Mouse (Mus musculus): ENCODE data around the gene Pdcd7. TPM values are rescaled to one million over a fixed set of nuclear protein-coding genes. Genes with fewer than 3 reads are reported as not detected.
"Not testable (repeated sequence)": the region's sequence is repeated elsewhere in the genome, so short reads cannot be mapped to it uniquely, and the experiment has no call there.

Pdcd7 gene
- total RNA-seq, 1 experiment = 23.7 TPM

DNA sequence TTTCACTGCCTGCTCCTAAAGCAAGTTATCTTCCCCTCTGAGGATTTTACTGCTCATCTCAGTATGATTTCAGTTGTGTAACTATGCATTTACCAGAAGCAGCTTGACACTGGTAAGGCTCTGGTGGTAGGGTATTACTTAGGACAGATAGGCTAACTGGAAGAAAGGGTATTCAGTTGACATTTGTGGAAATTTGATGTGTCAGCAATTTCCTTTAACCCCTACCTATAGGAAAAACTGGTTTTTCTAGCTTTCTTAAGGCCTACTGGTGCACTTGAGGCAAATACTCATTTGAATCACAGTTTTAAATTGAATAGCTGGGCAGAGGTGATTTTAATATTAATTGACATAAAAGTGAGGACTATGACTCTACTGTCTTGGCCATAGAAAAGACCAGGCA is 19.9 kb upstream of the Pdcd7 start:
- Histone ChIP-seq H3K4me1 (ENCODE audit: control insufficient read depth in 2 of 2, insufficient read depth in 2 of 2, low read length in 2 of 2, poor library complexity in 1 of 2) (peaks cover 0 to 6% of the 10 kb centered on the region in 2 experiments; a peak in 2 of 4 replicates), H3K36me3 (ENCODE audit: control insufficient read depth, insufficient read depth, low read length, poor library complexity, severe bottlenecking) (peaks cover 4% of the 10 kb centered on the region), H3K27ac (ENCODE audit: insufficient read depth, low read depth, low read length, poor library complexity, severe bottlenecking) (no peak overlapping the region), H3K4me3 (ENCODE audit: insufficient read depth in 1 of 2, low read depth in 1 of 2, low read length in 2 of 2, poor library complexity in 1 of 2, severe bottlenecking in 1 of 2) (no peak overlapping the region), H3K9me3 (ENCODE audit: control insufficient read depth, insufficient read depth, low read depth, low read length) (no peaks in the 10 kb centered on the region), H3K9ac (ENCODE audit: insufficient read depth, low read depth, low read length, poor library complexity, severe bottlenecking) (no peak overlapping the region)
- no peak for DNase-seq (ENCODE audit: low read depth, low spot score)
- TF ChIP-seq HCFC1 (IDR thresholded peaks at IDR 0.05; ENCODE audit: borderline replicate concordance, insufficient read depth, low read length) (no peak), MAFK (IDR thresholded peaks at IDR 0.05; ENCODE audit: insufficient read depth, low read depth, low read length) (peak; percentile 93), ZNF384 (IDR thresholded peaks at IDR 0.05; ENCODE audit: low read depth, low read length) (no peak), ZC3H11A (IDR thresholded peaks at IDR 0.05; ENCODE audit: borderline replicate concordance, low read depth, low read length) (no peak), CHD2 (IDR thresholded peaks at IDR 0.05; ENCODE audit: low read depth, low read length) (no peak)
- in situ Hi-C loops (cut with MboI; ENCODE audit: low sequenced_read_pairs in 2 of 2, unreplicated experiment in 2 of 2) = no loop called here

DNA sequence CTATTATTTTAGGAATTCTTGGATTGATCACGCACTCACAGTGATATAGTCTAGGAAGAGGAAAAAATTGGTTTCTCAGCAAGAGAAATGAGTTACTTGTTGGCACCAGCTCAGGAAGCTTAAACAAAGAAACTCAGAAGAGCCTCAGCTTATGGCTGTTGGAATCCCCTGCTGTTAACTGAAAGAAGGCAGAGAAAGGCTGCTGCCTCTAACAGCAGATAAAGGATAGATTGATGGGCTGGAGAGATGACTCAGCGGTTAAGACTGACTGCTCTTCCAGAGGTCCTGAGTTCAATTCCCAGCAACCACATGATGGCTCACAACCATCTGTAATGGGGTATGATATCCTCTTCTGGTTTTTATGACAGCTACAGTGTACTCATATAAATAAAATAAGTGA is 18.5 kb upstream of the Pdcd7 start:
- Histone ChIP-seq H3K27ac (ENCODE audit: insufficient read depth, low read depth, low read length, poor library complexity, severe bottlenecking) (no peak overlapping the region), H3K36me3 (ENCODE audit: control insufficient read depth, insufficient read depth, low read length, poor library complexity, severe bottlenecking) (peaks cover 4% of the 10 kb centered on the region), H3K9me3 (ENCODE audit: control insufficient read depth, insufficient read depth, low read depth, low read length) (no peaks in the 10 kb centered on the region), H3K4me1 (ENCODE audit: control insufficient read depth in 2 of 2, insufficient read depth in 2 of 2, low read length in 2 of 2, poor library complexity in 1 of 2) (peaks cover 0 to 6% of the 10 kb centered on the region in 2 experiments; a peak in 2 of 4 replicates), H3K4me3 (ENCODE audit: insufficient read depth in 1 of 2, low read depth in 1 of 2, low read length in 2 of 2, poor library complexity in 1 of 2, severe bottlenecking in 1 of 2) (no peak overlapping the region), H3K9ac (ENCODE audit: insufficient read depth, low read depth, low read length, poor library complexity, severe bottlenecking) (no peak overlapping the region)
- TF ChIP-seq ZNF384 (IDR thresholded peaks at IDR 0.05; ENCODE audit: low read depth, low read length) = no peak
- no peak for TF ChIP-seq ZC3H11A (IDR thresholded peaks at IDR 0.05; ENCODE audit: borderline replicate concordance, low read depth, low read length)
- no peak for TF ChIP-seq HCFC1 (IDR thresholded peaks at IDR 0.05; ENCODE audit: borderline replicate concordance, insufficient read depth, low read length)
- TF ChIP-seq MAFK (IDR thresholded peaks at IDR 0.05; ENCODE audit: insufficient read depth, low read depth, low read length) = no peak
- TF ChIP-seq CHD2 (IDR thresholded peaks at IDR 0.05; ENCODE audit: low read depth, low read length) = no peak
- DNase-seq (ENCODE audit: low read depth, low spot score) = no peak
- in situ Hi-C loops (cut with MboI; ENCODE audit: low sequenced_read_pairs in 2 of 2, unreplicated experiment in 2 of 2) = no loop called here

DNA sequence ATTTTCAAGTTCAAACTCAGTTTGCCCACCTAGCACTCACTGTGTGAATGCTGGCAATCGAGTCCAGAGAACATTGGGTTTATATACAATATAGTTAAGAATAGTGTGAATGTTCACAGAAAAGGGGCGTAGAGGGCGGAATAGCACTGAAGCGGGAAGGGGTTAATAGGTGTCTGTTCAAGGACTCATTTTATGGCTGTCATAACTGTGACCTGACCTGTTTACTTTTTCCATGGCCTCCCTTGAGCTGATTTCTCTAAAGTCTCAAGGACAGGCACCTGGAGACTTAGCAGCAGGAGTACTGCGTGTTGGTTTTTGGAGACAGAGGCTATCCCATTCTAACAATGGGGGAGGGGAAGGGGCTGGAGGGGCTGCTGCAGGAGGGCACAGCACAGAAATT is 11.9 kb upstream of the Pdcd7 start:
- H3K36me3 ChIP-seq (ENCODE audit: control insufficient read depth, insufficient read depth, low read length, poor library complexity, severe bottlenecking) = no peaks in the 10 kb centered on the region
- peaks cover 0 to 3% of the 10 kb centered on the region in 2 experiments; a peak in 1 of 4 replicates for H3K4me1 ChIP-seq (ENCODE audit: control insufficient read depth in 2 of 2, insufficient read depth in 2 of 2, low read length in 2 of 2, poor library complexity in 1 of 2)
- no peaks in the 10 kb centered on the region for H3K9me3 ChIP-seq (ENCODE audit: control insufficient read depth, insufficient read depth, low read depth, low read length)
- H3K9ac ChIP-seq (ENCODE audit: insufficient read depth, low read depth, low read length, poor library complexity, severe bottlenecking) = no peak overlapping the region
- H3K4me3 ChIP-seq (ENCODE audit: insufficient read depth in 1 of 2, low read depth in 1 of 2, low read length in 2 of 2, poor library complexity in 1 of 2, severe bottlenecking in 1 of 2) = no peak overlapping the region
- TF ChIP-seq ZNF384 (IDR thresholded peaks at IDR 0.05; ENCODE audit: low read depth, low read length) (no peak), MAFK (IDR thresholded peaks at IDR 0.05; ENCODE audit: insufficient read depth, low read depth, low read length) (no peak), ZC3H11A (IDR thresholded peaks at IDR 0.05; ENCODE audit: borderline replicate concordance, low read depth, low read length) (no peak), HCFC1 (IDR thresholded peaks at IDR 0.05; ENCODE audit: borderline replicate concordance, insufficient read depth, low read length) (no peak), CHD2 (IDR thresholded peaks at IDR 0.05; ENCODE audit: low read depth, low read length) (no peak)
- DNase-seq (ENCODE audit: low read depth, low spot score) = no peak
- in situ Hi-C loops (cut with MboI; ENCODE audit: low sequenced_read_pairs in 2 of 2, unreplicated experiment in 2 of 2) = no loop called here
- no peak overlapping the region for H3K27ac ChIP-seq (ENCODE audit: insufficient read depth, low read depth, low read length, poor library complexity, severe bottlenecking)

DNA sequence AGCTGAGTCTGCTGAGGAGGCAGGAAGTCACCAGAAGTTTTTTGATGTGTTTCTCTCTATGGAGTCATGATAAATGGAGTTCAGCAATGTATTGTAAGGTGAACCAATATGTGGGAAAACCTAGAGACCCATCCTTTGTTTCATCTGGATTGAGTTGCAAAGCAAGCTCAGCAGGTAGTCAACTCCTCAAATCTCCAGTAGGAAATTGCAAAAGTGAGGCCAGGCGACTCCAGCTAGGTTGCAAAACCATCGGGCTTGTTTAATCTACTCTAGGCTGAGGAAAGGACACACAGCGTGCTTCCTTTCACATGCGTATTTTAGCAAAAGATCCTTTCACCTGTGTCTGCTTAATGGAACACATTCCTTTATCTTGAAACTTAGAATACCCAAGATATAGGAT is 6.8 kb upstream of the Pdcd7 start:
- TF ChIP-seq HCFC1 (IDR thresholded peaks at IDR 0.05; ENCODE audit: borderline replicate concordance, insufficient read depth, low read length) (no peak), CHD2 (IDR thresholded peaks at IDR 0.05; ENCODE audit: low read depth, low read length) (no peak), ZNF384 (IDR thresholded peaks at IDR 0.05; ENCODE audit: low read depth, low read length) (no peak), MAFK (IDR thresholded peaks at IDR 0.05; ENCODE audit: insufficient read depth, low read depth, low read length) (0 out of 2 replicates have a peak, but pooled peaks have one; percentile 33), ZC3H11A (IDR thresholded peaks at IDR 0.05; ENCODE audit: borderline replicate concordance, low read depth, low read length) (no peak)
- in situ Hi-C loops (cut with MboI; ENCODE audit: low sequenced_read_pairs in 2 of 2, unreplicated experiment in 2 of 2) = no loop called here
- DNase-seq (ENCODE audit: low read depth, low spot score) = no peak
- Histone ChIP-seq H3K27ac (ENCODE audit: insufficient read depth, low read depth, low read length, poor library complexity, severe bottlenecking) (no peak overlapping the region), H3K4me1 (ENCODE audit: control insufficient read depth in 2 of 2, insufficient read depth in 2 of 2, low read length in 2 of 2, poor library complexity in 1 of 2) (peaks cover 0 to 3% of the 10 kb centered on the region in 2 experiments; a peak in 1 of 4 replicates), H3K9ac (ENCODE audit: insufficient read depth, low read depth, low read length, poor library complexity, severe bottlenecking) (no peak overlapping the region), H3K36me3 (ENCODE audit: control insufficient read depth, insufficient read depth, low read length, poor library complexity, severe bottlenecking) (no peaks in the 10 kb centered on the region), H3K4me3 (ENCODE audit: insufficient read depth in 1 of 2, low read depth in 1 of 2, low read length in 2 of 2, poor library complexity in 1 of 2, severe bottlenecking in 1 of 2) (no peak overlapping the region), H3K9me3 (ENCODE audit: control insufficient read depth, insufficient read depth, low read depth, low read length) (no peaks in the 10 kb centered on the region)

DNA sequence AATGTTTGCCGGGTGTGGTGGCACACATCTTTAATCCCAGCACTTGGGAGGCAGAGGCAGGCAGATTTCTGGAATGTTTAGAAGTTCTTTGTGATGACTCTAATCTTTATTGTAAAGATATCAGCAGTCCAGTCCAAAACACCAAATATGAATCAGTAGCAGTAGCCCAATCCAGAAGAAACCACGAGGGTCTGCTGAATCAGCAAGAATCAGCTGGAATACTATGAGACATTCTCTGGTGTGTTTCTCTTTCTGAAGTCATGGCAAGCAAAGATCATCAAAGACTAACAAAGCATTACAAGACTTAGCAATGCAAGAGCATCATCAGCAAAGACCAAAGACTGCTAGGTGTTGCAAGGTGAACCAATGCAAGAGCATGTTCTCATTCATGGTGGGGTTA is 5.5 kb upstream of the Pdcd7 start:
- in situ Hi-C loops (cut with MboI; ENCODE audit: low sequenced_read_pairs in 2 of 2, unreplicated experiment in 2 of 2) = no loop called here
- no peak overlapping the region for H3K9ac ChIP-seq (ENCODE audit: insufficient read depth, low read depth, low read length, poor library complexity, severe bottlenecking)
- no peak for DNase-seq (ENCODE audit: low read depth, low spot score)
- H3K27ac ChIP-seq (ENCODE audit: insufficient read depth, low read depth, low read length, poor library complexity, severe bottlenecking) = no peak overlapping the region
- peaks cover 0 to 3% of the 10 kb centered on the region in 2 experiments; a peak in 1 of 4 replicates for H3K4me1 ChIP-seq (ENCODE audit: control insufficient read depth in 2 of 2, insufficient read depth in 2 of 2, low read length in 2 of 2, poor library complexity in 1 of 2)
- TF ChIP-seq CHD2 (IDR thresholded peaks at IDR 0.05; ENCODE audit: low read depth, low read length) = no peak
- peak; percentile 78 for TF ChIP-seq MAFK (IDR thresholded peaks at IDR 0.05; ENCODE audit: insufficient read depth, low read depth, low read length)
- H3K36me3 ChIP-seq (ENCODE audit: control insufficient read depth, insufficient read depth, low read length, poor library complexity, severe bottlenecking) = no peaks in the 10 kb centered on the region
- H3K9me3 ChIP-seq (ENCODE audit: control insufficient read depth, insufficient read depth, low read depth, low read length) = no peaks in the 10 kb centered on the region
- H3K4me3 ChIP-seq (ENCODE audit: insufficient read depth in 1 of 2, low read depth in 1 of 2, low read length in 2 of 2, poor library complexity in 1 of 2, severe bottlenecking in 1 of 2) = no peak overlapping the region

DNA sequence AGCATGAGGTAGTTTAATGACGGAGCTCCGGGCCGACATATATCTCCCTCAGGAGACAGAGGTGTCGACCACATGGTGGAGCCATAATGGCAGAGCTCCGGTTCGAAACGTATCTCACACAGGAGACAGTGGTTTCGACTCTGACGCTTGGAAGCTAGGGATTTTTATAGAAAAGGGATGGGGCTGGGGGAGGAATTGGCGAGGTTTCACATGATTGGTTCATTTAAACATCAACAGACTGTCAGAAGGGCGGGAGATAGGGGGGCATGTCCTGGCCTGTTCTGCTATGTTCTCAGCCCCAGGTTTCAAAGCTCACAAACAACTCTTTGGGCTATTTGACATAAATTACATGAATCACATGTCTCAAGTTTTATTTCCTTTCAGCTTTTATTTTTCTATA is 465 bp upstream of the Pdcd7 start:
- H3K4me1 ChIP-seq (ENCODE audit: control insufficient read depth in 2 of 2, insufficient read depth in 2 of 2, low read length in 2 of 2, poor library complexity in 1 of 2); H3K9me3 ChIP-seq (ENCODE audit: control insufficient read depth, insufficient read depth, low read depth, low read length); DNase-seq (ENCODE audit: low read depth, low spot score); in situ Hi-C loops (cut with MboI; ENCODE audit: low sequenced_read_pairs in 2 of 2, unreplicated experiment in 2 of 2); H3K36me3 ChIP-seq (ENCODE audit: control insufficient read depth, insufficient read depth, low read length, poor library complexity, severe bottlenecking): not testable (repeated sequence)
- Histone ChIP-seq H3K4me3 (ENCODE audit: insufficient read depth in 1 of 2, low read depth in 1 of 2, low read length in 2 of 2, poor library complexity in 1 of 2, severe bottlenecking in 1 of 2) (peak overlapping the region; percentile 92 to 94), H3K27ac (ENCODE audit: insufficient read depth, low read depth, low read length, poor library complexity, severe bottlenecking) (peak overlapping the region; percentile 85), H3K9ac (ENCODE audit: insufficient read depth, low read depth, low read length, poor library complexity, severe bottlenecking) (peak overlapping the region; percentile 62; the same call in 1 of the 2 replicates)
